Mouse (Mus musculus): ENCODE measurements around the gene Prkag2.

Gene Prkag2

DNA sequence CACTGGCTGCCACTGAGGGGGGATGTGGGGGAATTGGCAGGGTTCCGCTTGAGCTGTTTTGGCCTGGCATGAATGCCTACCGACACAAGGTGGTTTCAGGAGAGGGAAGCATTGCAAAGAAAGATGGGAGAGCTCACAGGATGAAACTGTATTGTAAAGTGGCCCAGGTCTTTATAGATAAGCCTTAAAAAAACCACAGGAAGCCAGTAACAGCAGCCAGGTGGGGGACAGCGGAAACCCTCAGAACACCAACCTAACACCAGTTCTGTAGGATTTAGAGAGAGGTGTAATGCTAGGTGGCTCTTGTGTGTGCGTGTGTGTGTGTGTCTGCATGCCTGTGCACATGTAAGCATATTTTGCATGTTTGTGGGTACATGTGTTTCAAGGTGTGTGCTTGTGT is 101.1 kb downstream of the Prkag2 start:
- DNase-seq (ENCODE audit: low read depth, low spot score): no peak

DNA sequence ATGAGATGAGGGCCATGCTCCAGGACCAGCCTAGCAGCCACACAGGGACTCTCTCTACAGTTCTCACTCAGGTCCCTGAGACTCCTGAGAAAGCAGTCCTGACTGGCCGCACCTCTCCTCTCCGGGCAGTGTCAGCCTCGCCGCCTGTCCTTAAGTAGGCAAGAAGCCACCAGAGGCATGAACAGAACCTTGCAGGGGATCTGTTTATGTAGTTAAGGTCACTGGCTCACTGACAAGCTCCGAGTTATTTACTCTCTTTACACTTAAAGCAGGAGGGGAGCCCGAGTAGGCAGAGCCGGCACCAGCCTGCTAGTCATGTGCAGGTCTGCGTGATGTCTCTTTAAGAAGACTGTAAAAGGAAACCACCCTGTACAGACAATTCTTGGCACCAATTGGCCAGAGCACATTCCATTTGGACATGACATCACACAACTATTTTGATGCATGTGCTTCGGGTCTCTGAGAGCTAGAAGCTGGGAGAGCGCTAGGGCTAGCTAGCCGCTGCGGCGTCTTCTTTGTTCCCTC is 104.8 kb downstream of the Prkag2 start:
- peak; percentile 66 for DNase-seq (ENCODE audit: low read depth, low spot score)

DNA sequence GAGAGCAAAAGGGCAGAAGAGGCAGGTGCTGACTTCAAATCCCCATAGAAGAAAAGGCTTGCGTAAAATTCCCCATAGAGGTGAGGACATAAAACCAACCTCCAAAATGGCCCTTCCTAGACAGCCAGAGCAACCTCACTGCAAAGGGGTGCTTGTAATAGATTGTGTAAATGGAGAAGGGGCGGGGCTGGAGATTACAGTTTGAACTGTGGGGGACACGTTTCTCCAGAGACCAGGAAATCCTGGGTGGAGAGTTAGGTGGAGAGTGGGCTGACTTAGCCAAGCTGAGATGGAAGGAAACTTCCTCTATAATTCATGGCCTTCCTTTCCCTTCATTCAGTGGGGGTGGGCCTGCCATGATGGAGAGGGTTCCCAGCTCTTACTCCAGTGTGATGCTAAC is 107.3 kb downstream of the Prkag2 start:
- no peak for DNase-seq (ENCODE audit: low read depth, low spot score)

GRCm38 (mm10) chr5:24991575-24991974 is 108.9 kb downstream of the Prkag2 start:
- DNase-seq (ENCODE audit: low read depth, low spot score): no peak

DNA sequence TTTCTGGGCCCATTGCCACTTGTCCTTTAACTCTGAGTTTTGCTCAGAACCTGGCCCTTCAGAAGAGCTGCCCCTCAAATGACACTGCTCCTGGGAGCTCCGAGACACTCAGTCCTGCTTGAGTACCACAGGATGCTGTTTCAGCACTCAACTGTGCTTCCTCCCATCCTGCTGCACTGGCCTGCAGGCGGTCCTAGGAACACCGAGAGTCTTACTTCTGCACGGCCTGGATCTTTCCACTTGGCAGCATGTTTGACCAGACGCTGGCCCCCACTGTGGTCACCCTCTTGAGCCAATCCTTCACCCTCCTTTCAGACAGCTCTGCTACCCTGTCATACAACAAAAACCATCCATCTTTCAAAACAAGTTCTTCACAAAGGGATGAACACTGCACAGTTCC is 110.0 kb downstream of the Prkag2 start:
- no peak for DNase-seq (ENCODE audit: low read depth, low spot score)

GRCm38 (mm10) chr5:24989683-24990082 is 110.8 kb downstream of the Prkag2 start:
- no peak for DNase-seq (ENCODE audit: low read depth, low spot score)

- DNase-seq (ENCODE audit: low read depth, low spot score): no peak
Observed at GRCm38 (mm10) chr5:24986956-24987355, 113.5 kb downstream of the Prkag2 start.

GRCm38 (mm10) chr5:24986204-24986940 is 114.1 kb downstream of the Prkag2 start:
- DNase-seq (ENCODE audit: low read depth, low spot score): no peak

- no peak for DNase-seq (ENCODE audit: low read depth, low spot score)
Observed at GRCm38 (mm10) chr5:24985434-24986176, 114.8 kb downstream of the Prkag2 start.

- DNase-seq (ENCODE audit: low read depth, low spot score): no peak
Observed at GRCm38 (mm10) chr5:24984157-24984556, 116.3 kb downstream of the Prkag2 start.

- DNase-seq (ENCODE audit: low read depth, low spot score): peak; percentile 57
Observed at GRCm38 (mm10) chr5:24983539-24983938, 116.9 kb downstream of the Prkag2 start.

GRCm38 (mm10) chr5:24982258-24982657 is 118.2 kb downstream of the Prkag2 start:
- DNase-seq (ENCODE audit: low read depth, low spot score): no peak

GRCm38 (mm10) chr5:24981765-24982164 is 118.7 kb downstream of the Prkag2 start:
- no peak for DNase-seq (ENCODE audit: low read depth, low spot score)

DNA sequence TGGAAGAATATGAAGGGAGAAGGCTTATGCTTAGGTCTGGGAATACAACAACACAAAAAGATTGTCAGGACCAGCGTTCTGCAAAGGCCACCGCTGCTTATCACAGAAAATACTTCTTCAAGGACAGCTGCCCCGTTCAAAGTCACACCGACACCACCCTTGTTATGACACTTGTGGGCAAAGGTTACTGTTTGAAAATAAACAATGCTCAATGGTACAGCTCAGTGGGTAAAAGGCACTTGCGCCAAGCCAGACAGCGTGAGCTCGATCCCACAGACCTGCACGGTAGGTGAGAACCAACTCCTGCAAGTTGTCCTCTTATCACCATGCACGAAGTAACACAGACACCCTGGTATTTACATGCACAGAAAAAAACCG is 120.5 kb downstream of the Prkag2 start:
- no peak for DNase-seq (ENCODE audit: low read depth, low spot score)

DNA sequence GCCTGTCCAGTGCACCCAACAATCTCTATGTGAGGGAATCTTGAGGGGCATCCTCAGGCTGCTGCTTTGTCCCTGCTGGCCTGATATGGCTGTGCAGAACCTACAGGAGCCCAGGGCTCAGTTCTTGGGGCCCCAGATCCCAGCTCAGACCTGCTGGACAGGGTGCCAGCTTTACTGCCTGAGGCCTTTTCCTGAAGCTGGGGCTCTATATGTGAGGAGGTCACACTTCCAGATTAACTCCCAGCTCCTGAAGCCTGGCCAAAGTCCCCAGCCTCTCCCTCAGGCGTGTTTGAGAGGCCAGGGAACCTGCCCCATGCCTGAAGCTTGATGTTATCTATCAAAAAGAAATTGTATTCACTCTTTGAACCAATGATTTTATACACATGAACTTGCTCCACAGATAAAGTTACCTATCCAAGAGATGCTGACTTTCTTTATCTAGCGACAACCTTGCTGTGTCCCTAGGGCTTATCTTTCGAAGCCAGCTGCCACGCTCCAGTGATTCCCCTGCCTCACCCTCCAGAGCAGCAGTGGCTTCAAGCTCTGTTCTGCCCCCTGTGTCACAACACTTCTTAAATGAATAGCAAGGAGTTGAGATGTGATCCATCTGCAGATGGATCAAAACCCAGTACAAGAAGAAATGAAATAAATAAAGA is 121.0 kb downstream of the Prkag2 start:
- DNase-seq (ENCODE audit: low read depth, low spot score): no peak

GRCm38 (mm10) chr5:24976907-24977306 is 123.5 kb downstream of the Prkag2 start:
- no peak for DNase-seq (ENCODE audit: low read depth, low spot score)

- DNase-seq (ENCODE audit: low read depth, low spot score): no peak
Observed at GRCm38 (mm10) chr5:24976236-24976635, 124.2 kb downstream of the Prkag2 start.

DNA sequence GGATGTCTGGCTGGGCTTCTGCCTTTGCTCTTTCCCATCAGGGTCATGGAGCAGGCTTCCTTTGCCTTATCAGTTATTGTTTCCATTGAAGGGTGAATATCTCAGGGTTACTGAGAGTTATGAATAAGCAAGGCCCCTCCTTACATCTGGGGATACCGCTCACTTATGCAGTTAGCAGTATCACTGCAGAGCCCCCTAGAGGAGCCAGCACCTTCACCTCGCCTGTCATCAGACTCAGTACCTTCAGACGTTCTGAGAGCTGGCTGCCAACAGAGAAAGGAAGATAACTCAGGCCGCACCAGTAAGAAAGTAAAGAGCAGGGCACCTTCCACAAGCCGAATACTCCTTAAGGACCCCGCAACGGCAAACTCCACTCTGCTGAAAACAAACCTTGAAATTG is 125.3 kb downstream of the Prkag2 start:
- no peak for DNase-seq (ENCODE audit: low read depth, low spot score)

GRCm38 (mm10) chr5:24973672-24974225 is 126.7 kb downstream of the Prkag2 start:
- DNase-seq (ENCODE audit: low read depth, low spot score): no peak

- DNase-seq (ENCODE audit: low read depth, low spot score): no peak
Observed at GRCm38 (mm10) chr5:24973228-24973627, 127.2 kb downstream of the Prkag2 start.

DNA sequence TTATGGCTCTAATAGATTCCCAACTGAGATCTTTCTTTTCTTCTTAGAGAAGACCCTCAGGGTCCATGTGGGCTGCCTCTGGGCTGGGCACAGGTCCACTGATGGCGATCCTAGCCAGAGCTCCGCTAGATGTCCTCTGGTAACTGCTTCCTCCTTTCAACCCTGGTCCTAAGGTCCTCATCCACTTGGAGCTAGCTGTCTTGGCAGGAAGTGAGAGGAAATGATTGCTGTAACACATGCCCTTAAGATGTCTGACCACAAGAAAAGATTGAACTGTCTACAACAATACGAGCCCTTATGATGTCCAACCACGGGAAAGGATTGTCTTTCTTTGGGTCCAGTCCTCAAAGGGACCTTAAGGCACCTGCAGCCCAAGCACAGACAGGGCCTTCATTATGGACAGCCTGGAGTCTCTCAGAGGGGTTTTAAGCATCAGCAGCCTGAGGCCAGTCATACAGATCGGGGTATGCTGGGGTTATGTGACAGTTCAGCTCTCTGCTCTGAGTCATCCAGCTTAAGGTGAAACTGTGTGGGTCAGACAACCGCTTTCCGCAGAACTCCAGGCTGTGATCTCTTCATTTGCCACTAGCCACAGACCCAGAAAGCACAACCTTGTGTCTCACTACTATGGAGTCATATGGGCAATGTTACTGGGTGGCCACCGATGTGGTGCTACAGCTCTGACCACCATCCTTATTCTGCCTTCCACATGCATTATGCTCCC is 129.7 kb downstream of the Prkag2 start:
- DNase-seq (ENCODE audit: low read depth, low spot score): no peak
